Mouse (Mus musculus): ENCODE measurements around the gene Pigk.

Gene Pigk

DNA sequence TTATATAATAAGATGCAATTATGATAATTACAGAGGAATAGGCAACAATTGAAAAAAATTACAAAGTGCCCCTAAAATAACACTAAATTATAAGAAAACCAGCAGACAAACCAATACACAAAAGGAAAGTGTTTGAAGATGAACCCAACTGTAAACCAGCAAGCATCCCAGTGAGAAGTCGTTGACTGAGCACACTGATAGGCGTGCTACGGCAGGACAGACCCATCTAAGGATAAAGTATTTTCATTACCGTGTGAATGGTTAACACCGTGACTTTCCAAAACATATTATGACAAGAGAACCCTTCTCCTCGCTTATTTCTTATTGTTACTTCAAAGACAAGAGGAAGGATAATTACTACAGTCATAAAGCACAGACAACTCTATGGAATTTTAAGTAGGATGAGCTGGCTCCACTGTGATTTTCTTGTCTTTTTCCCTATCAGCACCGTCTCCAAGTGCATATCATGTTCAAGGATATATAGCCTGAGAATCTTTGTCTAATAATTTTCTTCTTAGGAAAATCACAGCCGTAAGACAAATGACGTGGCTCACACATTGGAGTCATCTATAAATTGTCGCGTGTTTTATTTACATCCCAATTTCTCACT, 233.2 kb downstream of the Pigk start:
- DNase-seq: no peak

DNA sequence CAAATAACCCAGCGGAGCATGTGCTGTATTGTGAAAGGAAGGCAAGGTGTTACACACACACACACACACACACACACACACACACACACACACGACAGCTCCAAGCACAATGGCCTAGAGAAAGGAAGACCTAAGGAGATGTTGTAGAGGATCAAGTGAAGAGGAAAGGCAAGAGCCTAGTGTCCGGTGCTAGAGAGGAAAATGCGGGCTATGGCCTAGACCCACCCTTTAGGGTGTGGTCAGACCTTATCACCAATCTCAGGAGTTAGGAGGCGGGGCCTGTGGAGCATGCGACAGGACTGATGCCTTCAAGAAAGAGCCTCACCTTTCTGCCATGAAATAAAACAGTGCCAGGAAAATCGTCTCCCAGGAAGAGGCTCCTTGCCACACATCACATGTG, 234.7 kb downstream of the Pigk start:
- no peak for DNase-seq

DNA sequence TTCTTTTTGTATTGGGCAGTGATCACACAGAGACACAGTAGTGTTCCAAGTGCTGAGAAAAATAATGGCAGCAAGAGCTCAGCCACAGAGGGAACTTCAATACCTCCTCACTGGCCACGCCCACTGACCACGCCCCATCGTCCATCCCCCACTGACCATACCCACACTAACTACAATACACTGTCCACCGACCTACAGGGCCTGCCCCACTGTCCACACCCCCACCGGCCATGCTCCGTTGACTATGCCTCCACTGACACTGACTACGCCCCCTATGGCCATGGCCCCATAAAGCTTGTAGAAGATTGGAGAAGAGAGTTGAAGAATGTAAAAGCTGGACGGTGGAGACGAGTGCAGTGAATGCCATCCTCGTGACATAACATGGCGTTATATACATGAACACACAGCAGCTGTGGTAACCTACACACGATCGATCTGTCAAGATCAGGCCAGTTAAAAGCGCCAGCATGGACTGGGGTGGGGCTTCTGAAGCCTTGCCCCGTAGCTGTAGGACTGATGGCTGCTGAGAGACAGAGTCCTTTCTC, 235.4 kb downstream of the Pigk start:
- peak in 1 of 2 experiments; percentile 6 for DNase-seq

GRCm38 (mm10) chr3:152950299-152950698, 236.4 kb downstream of the Pigk start:
- DNase-seq: no peak

- no peak for DNase-seq
Observed at GRCm38 (mm10) chr3:152950914-152951313, 237.0 kb downstream of the Pigk start.

- DNase-seq: no peak
Observed at GRCm38 (mm10) chr3:152951634-152952545, 238.0 kb downstream of the Pigk start.

- no peak for DNase-seq
Observed at GRCm38 (mm10) chr3:152956038-152956437, 242.1 kb downstream of the Pigk start.

GRCm38 (mm10) chr3:152956771-152957170, 242.9 kb downstream of the Pigk start:
- no peak for DNase-seq

- DNase-seq: peak; percentile 38 to 52
Observed at GRCm38 (mm10) chr3:152958358-152959150, 244.7 kb downstream of the Pigk start.

GRCm38 (mm10) chr3:152961855-152962376, 248.0 kb downstream of the Pigk start:
- DNase-seq: no peak

GRCm38 (mm10) chr3:152969774-152970347, 256.0 kb downstream of the Pigk start:
- DNase-seq: no peak

DNA sequence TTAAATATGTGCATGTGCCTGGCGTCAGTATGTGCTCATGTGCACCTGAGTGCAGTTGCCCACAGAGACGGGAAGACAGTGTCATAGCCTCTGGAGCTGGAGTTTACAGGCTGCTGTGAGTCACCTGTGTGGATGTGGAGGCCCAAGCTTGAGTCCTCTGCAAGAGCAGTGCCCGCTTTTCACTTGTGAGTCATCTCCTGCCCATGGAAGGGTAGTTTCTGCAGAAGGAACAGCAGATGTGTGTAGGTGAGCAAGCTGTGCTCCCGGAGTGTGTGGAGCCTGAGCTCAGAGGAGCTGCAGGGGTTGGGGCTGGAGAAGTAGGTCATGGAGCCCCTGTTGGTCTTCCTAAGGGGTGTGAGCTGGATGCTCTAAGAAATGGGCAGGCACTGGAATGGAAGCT, 257.5 kb downstream of the Pigk start:
- DNase-seq: no peak

GRCm38 (mm10) chr3:152979481-152980092, 265.7 kb downstream of the Pigk start:
- DNase-seq: no peak

DNA sequence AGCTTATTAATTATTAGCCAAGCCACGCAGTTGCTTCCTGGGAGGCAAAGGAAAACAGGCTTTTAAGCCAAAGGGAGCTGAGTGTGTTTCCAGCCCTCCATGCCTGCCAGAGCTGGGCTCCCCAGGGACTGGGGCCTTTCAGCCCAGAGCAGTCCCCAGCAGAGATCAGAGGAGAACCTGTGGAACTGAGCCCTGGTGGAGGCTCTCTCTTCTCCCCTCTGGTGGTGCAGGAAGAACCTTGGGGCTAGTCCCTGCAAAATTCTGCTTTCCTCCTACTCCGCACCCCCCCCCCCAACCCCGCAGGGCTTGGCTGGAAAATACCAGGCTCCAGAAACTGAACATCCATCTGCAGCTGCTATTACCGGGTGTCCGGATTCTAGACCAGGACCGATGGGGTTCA, 266.5 kb downstream of the Pigk start:
- no peak for DNase-seq

- peak; percentile 10 to 29 for DNase-seq
Observed at GRCm38 (mm10) chr3:152980978-152981974, 267.4 kb downstream of the Pigk start.

GRCm38 (mm10) chr3:152981988-152982387, 268.1 kb downstream of the Pigk start, which contains the start of gene St6galnac5:
TSS of gene St6galnac5 (minus strand) at chr3:152982246.
- peak in 1 of 2 experiments; percentile 12 for DNase-seq

GRCm38 (mm10) chr3:152990787-152991186, 276.9 kb downstream of the Pigk start:
- DNase-seq: no peak

GRCm38 (mm10) chr3:152993608-152994007, 279.7 kb downstream of the Pigk start:
- DNase-seq: no peak

DNA sequence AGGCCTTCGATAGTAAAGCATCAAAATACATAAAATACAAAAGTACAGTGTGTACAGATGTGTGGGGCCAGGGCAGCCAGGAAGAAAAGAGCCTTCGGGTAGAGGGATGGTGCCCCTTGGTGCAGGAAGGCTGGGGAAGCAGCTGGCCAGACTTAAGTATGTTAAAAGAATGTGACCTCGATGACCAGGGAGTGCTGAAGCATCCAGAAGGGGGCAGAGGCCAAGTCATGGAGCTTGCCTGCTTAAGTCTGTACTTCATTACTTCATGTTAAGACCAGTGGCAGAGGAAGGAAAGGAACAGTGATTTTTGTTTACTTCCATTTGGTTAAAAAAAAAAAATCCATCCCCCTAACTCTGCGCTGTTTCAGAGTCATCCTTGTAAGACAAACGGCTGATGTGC, 284.2 kb downstream of the Pigk start:
- DNase-seq: no peak

- DNase-seq: no peak
Observed at GRCm38 (mm10) chr3:152998901-152999300, 285.0 kb downstream of the Pigk start.

- no peak for DNase-seq
Observed at GRCm38 (mm10) chr3:153006893-153007292, 293.0 kb downstream of the Pigk start.
